Mouse (Mus musculus): ENCODE measurements around the gene Map3k12.

The Map3k12 gene

DNA sequence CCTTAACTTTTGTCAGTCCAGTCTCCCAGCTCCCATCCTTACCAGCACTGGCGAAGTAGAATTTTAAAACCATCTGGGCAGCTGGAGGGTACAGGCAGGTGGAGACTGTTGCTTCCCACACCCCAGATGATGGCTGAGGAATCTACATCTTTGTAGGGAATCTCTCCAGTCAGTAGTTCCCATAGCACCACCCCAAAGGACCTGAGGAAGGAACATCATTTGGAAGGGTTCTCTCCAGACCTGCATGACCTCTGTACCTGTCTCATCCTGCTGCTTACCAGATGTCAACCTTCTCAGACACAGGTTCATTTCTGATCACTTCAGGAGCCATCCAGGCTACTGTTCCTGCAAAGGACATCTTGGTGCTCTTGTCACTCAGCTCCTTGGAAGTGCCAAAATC lies 13.4 kb downstream of the Map3k12 start, which contains the start of gene Gm10337:
Gene Gm10337, plus strand, starts transcription at position 276 of the 400 bp plus-strand sequence.
- DNase-seq (ENCODE audit: low spot score), result no peak

GRCm38 (mm10) chr15:102502254-102502840 lies 14.5 kb downstream of the Map3k12 start:
- DNase-seq (ENCODE audit: low spot score), result no peak

- no peak for DNase-seq (ENCODE audit: low spot score)
Measured at GRCm38 (mm10) chr15:102501084-102501814, 15.6 kb downstream of the Map3k12 start.

GRCm38 (mm10) chr15:102500479-102500878 lies 16.4 kb downstream of the Map3k12 start:
- DNase-seq (ENCODE audit: low spot score), result no peak

- no peak for DNase-seq (ENCODE audit: low spot score)
Measured at GRCm38 (mm10) chr15:102499851-102500250, 17.0 kb downstream of the Map3k12 start.

GRCm38 (mm10) chr15:102499370-102499769 lies 17.5 kb downstream of the Map3k12 start:
- DNase-seq (ENCODE audit: low spot score), result no peak

DNA sequence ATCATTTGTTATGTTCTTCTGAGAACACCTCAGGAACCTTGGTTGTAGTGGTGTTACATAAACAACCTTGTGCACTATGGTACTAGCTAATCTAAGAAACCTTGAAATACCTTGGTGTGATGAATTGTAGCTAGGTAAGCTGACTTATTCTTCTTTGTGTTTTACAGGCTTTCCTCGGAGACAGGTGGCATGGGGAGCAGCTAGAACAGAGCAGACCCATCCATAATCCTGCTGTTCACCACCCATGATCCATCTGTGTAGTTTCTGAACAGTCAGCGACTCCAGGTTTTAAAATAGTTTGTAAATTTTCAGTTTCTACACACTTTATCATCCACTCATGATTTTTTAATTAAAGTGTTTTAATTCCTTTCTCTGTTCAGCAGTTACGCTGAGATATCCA lies 18.5 kb downstream of the Map3k12 start:
- no peak for DNase-seq (ENCODE audit: low spot score)

DNA sequence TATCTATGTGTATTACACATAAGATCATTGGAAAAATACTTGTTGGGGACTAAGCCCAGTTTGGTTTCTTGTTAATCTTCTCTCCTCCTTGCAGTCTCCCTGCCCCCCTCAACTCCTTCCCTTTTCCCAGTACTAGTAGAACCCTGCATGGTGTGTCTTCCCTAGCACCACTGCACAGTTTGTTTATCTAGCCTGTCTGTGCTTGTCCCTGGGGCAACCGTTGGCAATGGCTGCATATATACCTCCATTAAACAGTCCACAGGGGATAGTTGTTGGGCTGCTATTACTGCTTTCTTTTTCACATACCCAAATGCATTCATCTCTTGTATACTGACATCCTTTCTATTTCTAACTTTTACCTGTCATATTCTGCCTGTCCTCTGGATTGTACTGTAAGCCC lies 29.2 kb downstream of the Map3k12 start:
- no peak for DNase-seq (ENCODE audit: low spot score)

- DNase-seq (ENCODE audit: low spot score), result no peak
Measured at GRCm38 (mm10) chr15:102485853-102486252, 31.0 kb downstream of the Map3k12 start.

GRCm38 (mm10) chr15:102483136-102483535 lies 33.7 kb downstream of the Map3k12 start:
- no peak for DNase-seq (ENCODE audit: low spot score)

GRCm38 (mm10) chr15:102474520-102474919 lies 42.3 kb downstream of the Map3k12 start:
- no peak for DNase-seq (ENCODE audit: low spot score)

GRCm38 (mm10) chr15:102473246-102473645 lies 43.6 kb downstream of the Map3k12 start:
- no peak for DNase-seq (ENCODE audit: low spot score)

GRCm38 (mm10) chr15:102471727-102472126 lies 45.1 kb downstream of the Map3k12 start:
- no peak for DNase-seq (ENCODE audit: low spot score)

- no peak for DNase-seq (ENCODE audit: low spot score)
Measured at GRCm38 (mm10) chr15:102471295-102471645, 45.6 kb downstream of the Map3k12 start.

- DNase-seq (ENCODE audit: low spot score), result peak; percentile 83
Measured at GRCm38 (mm10) chr15:102470605-102471294, 46.1 kb downstream of the Map3k12 start.

DNA sequence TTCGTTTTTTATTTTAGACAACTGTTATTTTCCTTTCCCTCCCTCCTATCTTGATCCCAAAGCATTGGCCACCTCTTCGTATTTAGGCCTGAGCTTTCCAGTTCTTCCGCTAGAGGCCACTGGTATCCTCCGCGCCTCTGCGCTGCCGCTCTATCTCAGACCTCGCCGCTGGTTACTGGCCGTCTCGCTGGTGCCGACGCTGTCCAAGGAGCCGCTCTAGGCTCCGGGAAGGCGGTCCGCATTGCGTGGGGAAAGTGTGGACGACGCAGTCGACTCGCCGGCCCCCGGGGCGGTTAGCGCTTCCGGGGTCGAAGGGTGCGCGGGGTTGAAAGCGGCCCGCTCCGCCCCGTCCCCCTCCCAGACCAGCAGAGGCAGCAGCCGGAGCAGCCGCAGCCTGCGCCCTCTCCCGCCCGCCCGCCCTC lies 46.7 kb downstream of the Map3k12 start, which contains the start of gene Pcbp2:
Gene Pcbp2, plus strand, starts transcription at position 357 of the 422 bp plus-strand sequence.
- peak; percentile 98 for DNase-seq (ENCODE audit: low spot score)

- no peak for DNase-seq (ENCODE audit: low spot score)
Measured at GRCm38 (mm10) chr15:102468675-102469370, 48.0 kb downstream of the Map3k12 start.

- DNase-seq (ENCODE audit: low spot score), result no peak
Measured at GRCm38 (mm10) chr15:102463666-102464065, 53.2 kb downstream of the Map3k12 start.

DNA sequence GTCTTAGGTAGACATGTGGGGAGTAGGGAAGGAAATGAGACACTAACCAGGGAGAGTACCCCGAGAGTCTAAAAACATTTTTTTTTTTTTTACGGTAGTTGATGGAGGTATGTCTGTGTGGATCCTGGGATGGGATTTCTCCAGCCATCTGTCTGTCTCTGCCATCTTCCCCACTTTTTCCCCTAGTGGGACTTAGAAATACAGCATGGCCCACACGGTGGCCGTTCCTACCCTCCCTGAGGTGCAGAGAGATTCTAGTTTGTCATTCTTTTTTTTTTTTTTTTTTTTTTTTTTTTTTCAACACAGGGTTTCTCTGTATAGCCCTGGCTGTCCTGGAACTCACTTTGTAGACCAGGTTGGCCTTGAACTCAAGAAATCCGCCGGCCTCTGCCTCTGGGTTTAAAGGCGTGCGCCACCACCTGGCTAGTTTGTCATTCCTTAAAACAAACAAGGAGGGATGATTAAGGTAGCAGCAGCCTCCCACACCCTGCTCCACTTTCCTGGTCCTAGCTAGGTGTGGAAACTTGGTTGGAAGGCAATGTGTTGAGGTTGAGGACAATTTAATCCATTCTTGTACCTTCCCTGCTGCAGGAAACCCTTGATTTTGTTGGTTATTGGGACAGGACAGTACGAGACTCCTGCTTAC lies 55.3 kb downstream of the Map3k12 start:
- no peak for DNase-seq (ENCODE audit: low spot score)

DNA sequence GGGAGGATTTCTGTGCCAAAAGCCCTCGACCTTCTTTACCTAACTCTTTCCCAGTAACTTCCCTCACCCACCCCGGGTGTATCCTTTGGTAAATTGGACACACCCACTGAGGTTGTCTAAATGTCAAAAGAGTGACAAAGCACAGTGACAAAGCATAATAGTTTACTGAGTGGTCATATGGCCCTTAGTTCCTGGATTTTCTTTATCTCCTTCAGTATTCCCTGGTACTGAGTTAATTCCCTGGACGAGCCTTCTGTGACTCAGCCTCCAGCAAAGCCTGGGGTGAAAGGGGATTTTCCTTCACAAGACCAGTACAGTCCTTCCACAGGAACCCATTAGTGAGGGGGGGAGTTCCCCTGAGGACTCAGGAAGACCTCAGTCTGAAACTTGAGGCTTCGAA lies 55.9 kb downstream of the Map3k12 start:
- DNase-seq (ENCODE audit: low spot score), result peak; percentile 43

- DNase-seq (ENCODE audit: low spot score), result no peak
Measured at GRCm38 (mm10) chr15:102460409-102460808, 56.5 kb downstream of the Map3k12 start.

DNA sequence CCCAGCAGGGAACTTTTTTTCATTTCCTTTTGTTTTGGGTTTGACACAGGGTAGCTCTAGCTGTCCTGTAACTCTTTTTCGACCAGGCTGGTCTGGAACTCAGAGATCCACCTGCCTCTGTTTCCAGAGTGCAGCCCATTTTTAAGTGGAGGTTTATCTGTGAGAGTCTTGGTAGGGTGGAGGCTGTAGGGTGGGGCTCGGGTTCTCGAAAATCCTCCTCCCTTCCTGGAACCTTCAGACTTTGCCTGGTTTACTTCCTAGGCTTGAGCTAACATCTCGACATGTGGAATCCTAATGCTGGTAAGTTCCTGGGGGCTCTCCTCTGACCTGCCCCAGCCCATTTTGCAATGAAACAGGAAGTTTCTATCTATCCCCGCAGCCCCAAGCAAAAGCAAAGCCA lies 57.0 kb downstream of the Map3k12 start:
- DNase-seq (ENCODE audit: low spot score), result no peak

Data from adipocyte (in vitro differentiated cells).